9 mouse cellular contexts compared by ENCODE assay signal in genomic region chr2:14602788-14603187, GRCm38 (mm10). TPM values are rescaled to one million over a fixed set of nuclear protein-coding genes. Genes with fewer than 3 reads are reported as not detected.
A peak's percentile ranks its signal among the peaks of the same experiment; 100 is the strongest.
DNase-seq lines count a peak whose midpoint lies in the region; ATAC-seq and TF ChIP-seq lines count a peak whose summit lies in the region.
"Had no signal": no experiment of that assay in that cellular context is flagged by ENCODE, and none has a peak within 500 bp of the region (broad histone marks: within the 10 kb centered on the region; RNA-seq: fewer than 3 reads in every experiment).

Gene Cacnb2, plus strand, starts transcription at chr2:14603088.

- peak within 1 kb of the TSS; percentile 94 for H3K4me2 ChIP-seq in kidney, embryonic 16.5 days (replicated peaks; ENCODE audit: low read depth, low read length)
- peak within 1 kb of the TSS; percentile 94 for H3K4me2 ChIP-seq in limb, embryonic 13.5 days (replicated peaks)

- no peak within 1 kb of the TSS for H3K27ac ChIP-seq in kidney, embryonic 16.5 days (ENCODE audit: low read length)
- no peak within 1 kb of the TSS for H3K27ac ChIP-seq in bone marrow, adult 2 months (ENCODE audit: control insufficient read depth, insufficient read depth, low read depth, low read length, poor library complexity)
- peak within 1 kb of the TSS; percentile 58; the same call in 1 of the 2 replicates for H3K27ac ChIP-seq in limb, embryonic 13.5 days

- intact Hi-C loops in heart, postnatal 14 days (cut with DNase I) = loop anchor here (10.0 kb wide), 1 partner anchor 108 kb away; no protein-coding TSS in a partner anchor

- H3K4me3 ChIP-seq in kidney, embryonic 16.5 days (ENCODE audit: low read length) = peak within 1 kb of the TSS; percentile 53
- peak within 1 kb of the TSS; percentile 74 for H3K4me3 ChIP-seq in bone marrow, adult 2 months (replicated peaks; ENCODE audit: control insufficient read depth, low read depth, low read length)
- H3K4me3 ChIP-seq in limb, embryonic 13.5 days = peak within 1 kb of the TSS; percentile 63

- H3K9ac ChIP-seq in kidney, embryonic 16.5 days (replicated peaks; ENCODE audit: low read length) = peak within 1 kb of the TSS; percentile 70
- H3K9ac ChIP-seq in limb, embryonic 13.5 days = peak within 1 kb of the TSS; percentile 75

- H3K9me3 ChIP-seq in kidney, embryonic 16.5 days (ENCODE audit: low read length) = no peaks in the 10 kb centered on the region
- no peaks in the 10 kb centered on the region for H3K9me3 ChIP-seq in limb, embryonic 13.5 days

- no peak for TF ChIP-seq CTCF in bone marrow, adult 2 months (IDR thresholded peaks at IDR 0.05; ENCODE audit: control insufficient read depth, insufficient read depth, low read length)

- no peaks in the 10 kb centered on the region for H3K36me3 ChIP-seq in kidney, embryonic 16.5 days (ENCODE audit: insufficient read depth, low read length)
- H3K36me3 ChIP-seq in limb, embryonic 13.5 days = no peaks in the 10 kb centered on the region

- DNase-seq in kidney, adult 8-10 months = no peak
- DNase-seq in heart, postnatal 14 days = no peak
- DNase-seq in embryo, embryonic 9.5 days (ENCODE audit: extremely low spot score) = no peak
- DNase-seq in kidney, postnatal 10 days = no peak

- no peak for ATAC-seq in kidney, embryonic 16.5 days (ENCODE audit: low FRiP score, low TSS enrichment)
- no peak for ATAC-seq in limb, embryonic 13.5 days (ENCODE audit: low FRiP score, low read depth)
- no peak for ATAC-seq in activated CD4-positive, CD25-positive, alpha-beta regulatory T cell, adult 4 months

- no peak for TF ChIP-seq POLR2A in bone marrow, adult 2 months (IDR thresholded peaks at IDR 0.05; ENCODE audit: borderline replicate concordance, control insufficient read depth, low read depth, low read length)

- H3K27me3 ChIP-seq in kidney, embryonic 16.5 days (ENCODE audit: insufficient read depth, low read length) = no peaks in the 10 kb centered on the region
- H3K27me3 ChIP-seq in limb, embryonic 13.5 days = peaks cover 11% of the 10 kb centered on the region

- H3K4me1 ChIP-seq in kidney, embryonic 16.5 days (ENCODE audit: insufficient read depth, low read length) = peaks cover 9% of the 10 kb centered on the region; the same call in 1 of the 2 replicates
- H3K4me1 ChIP-seq in bone marrow, adult 2 months (ENCODE audit: control insufficient read depth, insufficient read depth, low read length) = no peaks in the 10 kb centered on the region
- peaks cover 12% of the 10 kb centered on the region; the same call in 1 of the 2 replicates for H3K4me1 ChIP-seq in limb, embryonic 13.5 days

- WGBS in kidney, embryonic 16.5 days = 60% methylated on average over 3 of the region's 3 CpGs
- WGBS in bone marrow, adult 2 months = 20% methylated on average over 3 of the region's 3 CpGs
- 60% methylated on average over 3 of the region's 3 CpGs for WGBS in limb, embryonic 13.5 days

RNA-seq across cellular contexts. Expression of gene Cacnb2, which starts in this region (rescaled TPM):
- 1.7 and 2.0 TPM in 2 replicates for polyA plus RNA-seq in kidney, embryonic 16.5 days (2015; fragmentation: Nextera tagmentation; extraction: Ambion mirVana)
- polyA plus RNA-seq in bone marrow, adult 2 months (2011; ENCODE audit: insufficient read depth, insufficient read length, low replicate concordance, missing spikeins) = 0.65 and 0.77 TPM in 2 replicates
- total RNA-seq in heart, postnatal 14 days (2021) = 10 to 100 TPM; 66.3 to 74.0 TPM
- polyA plus RNA-seq in limb, embryonic 13.5 days (2015; fragmentation: Nextera tagmentation; extraction: Ambion mirVana) = 2.3 and 2.7 TPM in 2 replicates
- polyA plus RNA-seq in activated CD4-positive, CD25-positive, alpha-beta regulatory T cell, adult 4 months (2017; shearing (Covaris generic)) = under 1 TPM in 1 of 2 experiments, not detected in 1; 0.15 TPM
- total RNA-seq: MEL had no signal
